Mouse (Mus musculus): ENCODE results near the gene Olfr66. TPM values are rescaled to one million over a fixed set of nuclear protein-coding genes. Genes with fewer than 3 reads are reported as not detected.

Olfr66 gene
- polyA plus RNA-seq, 1 experiment from 2014 or later, result not detected

- ATAC-seq (ENCODE audit: insufficient read depth) (no peak), DNase-seq (no peak)
- no peak within 1 kb of the TSS for H3K27ac ChIP-seq (ENCODE audit: low read depth)
- no peaks in the 10 kb centered on the region for H3K27me3 ChIP-seq (ENCODE audit: insufficient read depth, low read length)
- no peak within 1 kb of the TSS for H3K9ac ChIP-seq
- WGBS, result 66% methylated on average over 1 of the region's 1 CpGs
- no peaks in the 10 kb centered on the region for H3K36me3 ChIP-seq (ENCODE audit: insufficient read depth)
- H3K4me2 ChIP-seq, result no peak within 1 kb of the TSS
- TF ChIP-seq CTCF (IDR thresholded peaks at IDR 0.05; ENCODE audit: low read depth), result no peak
- H3K9me3 ChIP-seq (ENCODE audit: low read depth, low read length), result no peaks in the 10 kb centered on the region
- H3K4me3 ChIP-seq (ENCODE audit: low read depth, low read length), result no peak within 1 kb of the TSS
- no peaks in the 10 kb centered on the region for H3K4me1 ChIP-seq (ENCODE audit: insufficient read depth)
These were observed 8.3 kb upstream of the Olfr66 start, which contains the start of gene Olfr64 for GRCm38 (mm10) chr7:103894385-103894784. Olfr64 (minus strand) TSS chr7:103894485.

- no peak for ATAC-seq (ENCODE audit: insufficient read depth)
These were observed 9.0 kb downstream of the Olfr66 start for GRCm38 (mm10) chr7:103877093-103877492.

GRCm38 (mm10) chr7:103874451-103874850 lies 11.6 kb downstream of the Olfr66 start:
- TF ChIP-seq CTCF (IDR thresholded peaks at IDR 0.05; ENCODE audit: low read depth), result peak; percentile 6; the same call in 1 of the 2 replicates
- H3K4me1 ChIP-seq (ENCODE audit: insufficient read depth), result no peaks in the 10 kb centered on the region
- no peak overlapping the region for H3K27ac ChIP-seq (ENCODE audit: low read depth)
- no peaks in the 10 kb centered on the region for H3K27me3 ChIP-seq (ENCODE audit: insufficient read depth, low read length)
- H3K9me3 ChIP-seq (ENCODE audit: low read depth, low read length), result no peaks in the 10 kb centered on the region
- H3K36me3 ChIP-seq (ENCODE audit: insufficient read depth), result no peaks in the 10 kb centered on the region
- H3K4me2 ChIP-seq, result no peak overlapping the region
- DNase-seq (peak; percentile 2), ATAC-seq (ENCODE audit: insufficient read depth) (no peak)
- H3K9ac ChIP-seq, result no peak overlapping the region
- H3K4me3 ChIP-seq (ENCODE audit: low read depth, low read length), result no peak overlapping the region
- 43% methylated on average over 5 of the region's 5 CpGs for WGBS

More at GRCm38 (mm10) chr7:103877093-103877492, 9.0 kb downstream of the Olfr66 start:
- Histone ChIP-seq H3K9me3 (ENCODE audit: low read depth, low read length) (no peaks in the 10 kb centered on the region), H3K4me1 (ENCODE audit: insufficient read depth) (no peaks in the 10 kb centered on the region), H3K9ac (no peak overlapping the region), H3K4me2 (no peak overlapping the region), H3K36me3 (ENCODE audit: insufficient read depth) (no peaks in the 10 kb centered on the region), H3K27me3 (ENCODE audit: insufficient read depth, low read length) (no peaks in the 10 kb centered on the region), H3K27ac (ENCODE audit: low read depth) (no peak overlapping the region), H3K4me3 (ENCODE audit: low read depth, low read length) (no peak overlapping the region)
- DNase-seq, result no peak
- WGBS, result 68% methylated on average over 2 of the region's 2 CpGs
- TF ChIP-seq CTCF (IDR thresholded peaks at IDR 0.05; ENCODE audit: low read depth), result no peak

- Histone ChIP-seq H3K27ac (ENCODE audit: low read depth) (no peak overlapping the region), H3K9me3 (ENCODE audit: low read depth, low read length) (no peaks in the 10 kb centered on the region), H3K4me2 (no peak overlapping the region), H3K36me3 (ENCODE audit: insufficient read depth) (no peaks in the 10 kb centered on the region), H3K4me1 (ENCODE audit: insufficient read depth) (no peaks in the 10 kb centered on the region), H3K27me3 (ENCODE audit: insufficient read depth, low read length) (no peaks in the 10 kb centered on the region), H3K4me3 (ENCODE audit: low read depth, low read length) (no peak overlapping the region), H3K9ac (no peak overlapping the region)
- DNase-seq (peak; percentile 60), ATAC-seq (ENCODE audit: insufficient read depth) (no peak)
- peak; percentile 41 for TF ChIP-seq CTCF (IDR thresholded peaks at IDR 0.05; ENCODE audit: low read depth)
- 0% methylated on average over 1 of the region's 1 CpGs for WGBS
These were observed 13.0 kb downstream of the Olfr66 start for GRCm38 (mm10) chr7:103873064-103873463.

GRCm38 (mm10) chr7:103870667-103871066 lies 15.4 kb downstream of the Olfr66 start:
- Histone ChIP-seq H3K36me3 (ENCODE audit: insufficient read depth) (no peaks in the 10 kb centered on the region), H3K27me3 (ENCODE audit: insufficient read depth, low read length) (no peaks in the 10 kb centered on the region), H3K4me2 (no peak overlapping the region), H3K4me1 (ENCODE audit: insufficient read depth) (no peaks in the 10 kb centered on the region), H3K9me3 (ENCODE audit: low read depth, low read length) (no peaks in the 10 kb centered on the region), H3K9ac (no peak overlapping the region), H3K4me3 (ENCODE audit: low read depth, low read length) (no peak overlapping the region), H3K27ac (ENCODE audit: low read depth) (peak overlapping the region; percentile 36; the same call in 1 of the 2 replicates)
- ATAC-seq (ENCODE audit: insufficient read depth) (peak; percentile 63; the same call in 1 of the 2 replicates), DNase-seq (no peak)
- no peak for TF ChIP-seq CTCF (IDR thresholded peaks at IDR 0.05; ENCODE audit: low read depth)

- no peak for TF ChIP-seq CTCF (IDR thresholded peaks at IDR 0.05; ENCODE audit: low read depth)
- no peak overlapping the region for H3K4me3 ChIP-seq (ENCODE audit: low read depth, low read length)
- no peak overlapping the region for H3K4me2 ChIP-seq
- ATAC-seq (ENCODE audit: insufficient read depth) (peak; percentile 47; the same call in 1 of the 2 replicates), DNase-seq (no peak)
- H3K4me1 ChIP-seq (ENCODE audit: insufficient read depth), result no peaks in the 10 kb centered on the region
- no peak overlapping the region for H3K9ac ChIP-seq
- H3K9me3 ChIP-seq (ENCODE audit: low read depth, low read length), result no peaks in the 10 kb centered on the region
- H3K36me3 ChIP-seq (ENCODE audit: insufficient read depth), result no peaks in the 10 kb centered on the region
- no peak overlapping the region; the same call in 1 of the 2 replicates for H3K27ac ChIP-seq (ENCODE audit: low read depth)
- H3K27me3 ChIP-seq (ENCODE audit: insufficient read depth, low read length), result no peaks in the 10 kb centered on the region
These were observed 20.3 kb downstream of the Olfr66 start for GRCm38 (mm10) chr7:103865716-103866115.

- H3K4me1 ChIP-seq (ENCODE audit: insufficient read depth), result no peaks in the 10 kb centered on the region
- no peaks in the 10 kb centered on the region for H3K27me3 ChIP-seq (ENCODE audit: insufficient read depth, low read length)
- H3K9me3 ChIP-seq (ENCODE audit: low read depth, low read length), result no peaks in the 10 kb centered on the region
- no peak overlapping the region for H3K9ac ChIP-seq
- no peak for TF ChIP-seq CTCF (IDR thresholded peaks at IDR 0.05; ENCODE audit: low read depth)
- ATAC-seq (ENCODE audit: insufficient read depth) (no peak), DNase-seq (no peak)
- no peak overlapping the region; the same call in 1 of the 2 replicates for H3K27ac ChIP-seq (ENCODE audit: low read depth)
- no peaks in the 10 kb centered on the region for H3K36me3 ChIP-seq (ENCODE audit: insufficient read depth)
- no peak overlapping the region for H3K4me3 ChIP-seq (ENCODE audit: low read depth, low read length)
- WGBS, result 61% methylated on average over 3 of the region's 3 CpGs
- H3K4me2 ChIP-seq, result no peak overlapping the region
These were observed 24.5 kb downstream of the Olfr66 start for GRCm38 (mm10) chr7:103861531-103861930.
